10 mouse cellular contexts compared by ENCODE assay signal in genomic region chr5:145189416-145189815, GRCm38 (mm10). TPM values are rescaled to one million over a fixed set of nuclear protein-coding genes. Genes with fewer than 3 reads are reported as not detected.
DNase-seq lines count a peak whose midpoint lies in the region; ATAC-seq and TF ChIP-seq lines count a peak whose summit lies in the region.
"Had no signal": no experiment of that assay in that cellular context is flagged by ENCODE, and none has a peak within 500 bp of the region (broad histone marks: within the 10 kb centered on the region; RNA-seq: fewer than 3 reads in every experiment).

No protein-coding gene starts in this region.

- no peak for DNase-seq in heart, adult 9 months (ENCODE audit: low spot score in 2 of 2)
- no peak for DNase-seq in midbrain, embryonic 14.5 days
- DNase-seq in midbrain, postnatal 0 days (ENCODE audit: low spot score): no peak
- DNase-seq in induced T-regulatory cell, adult 2 months (ENCODE audit: low read depth): peak; percentile 63
- no peak for DNase-seq in liver, postnatal 0 days
- DNase-seq in left cerebral cortex, postnatal 10 days (ENCODE audit: extremely low spot score in 1 of 2, low spot score in 2 of 2): no peak
- no peak for DNase-seq in right cerebral cortex, postnatal 25 days
- DNase-seq: cerebellum, postnatal 36 days; kidney, postnatal 25 days had no signal

- peak; percentile 66 for ATAC-seq in heart, embryonic 12.5 days (ENCODE audit: insufficient number of reproducible peaks, low FRiP score)
- ATAC-seq in midbrain, embryonic 14.5 days (ENCODE audit: low FRiP score, low TSS enrichment): no peak
- ATAC-seq in midbrain, postnatal 0 days (ENCODE audit: low FRiP score): no peak
- ATAC-seq in liver, postnatal 0 days: no peak

- intact Hi-C loops in left cerebral cortex, postnatal 10 days (cut with DNase I): no loop called here

- peak overlapping the region; percentile 85; the same call in 1 of the 2 replicates for H3K4me3 ChIP-seq in heart, embryonic 12.5 days
- H3K4me3 ChIP-seq in midbrain, embryonic 14.5 days (replicated peaks; ENCODE audit: low read depth, low read length): no peak overlapping the region
- no peak overlapping the region for H3K4me3 ChIP-seq in midbrain, postnatal 0 days (ENCODE audit: low read depth, low read length)
- H3K4me3 ChIP-seq in liver, postnatal 0 days (ENCODE audit: low read depth, low read length): no peak overlapping the region

- no peaks in the 10 kb centered on the region for H3K9me3 ChIP-seq in heart, embryonic 12.5 days (replicated peaks)
- no peaks in the 10 kb centered on the region for H3K9me3 ChIP-seq in midbrain, embryonic 14.5 days (ENCODE audit: control insufficient read depth, low read length)
- H3K9me3 ChIP-seq in midbrain, postnatal 0 days (ENCODE audit: low read length): no peaks in the 10 kb centered on the region
- H3K9me3 ChIP-seq in liver, postnatal 0 days (ENCODE audit: low read length): no peaks in the 10 kb centered on the region

- H3K36me3 ChIP-seq in heart, embryonic 12.5 days: peaks cover 53% of the 10 kb centered on the region
- peaks cover 39% of the 10 kb centered on the region for H3K36me3 ChIP-seq in midbrain, embryonic 14.5 days (ENCODE audit: control insufficient read depth, insufficient read depth, low read length)
- peaks cover 39% of the 10 kb centered on the region for H3K36me3 ChIP-seq in midbrain, postnatal 0 days (ENCODE audit: insufficient read depth, low read length)
- peaks cover 39% of the 10 kb centered on the region for H3K36me3 ChIP-seq in liver, postnatal 0 days (replicated peaks; ENCODE audit: insufficient read depth, low read length)

- H3K4me2 ChIP-seq in heart, embryonic 12.5 days: peak overlapping the region; percentile 90
- peak overlapping the region; percentile 88; the same call in 1 of the 2 replicates for H3K4me2 ChIP-seq in midbrain, embryonic 14.5 days (ENCODE audit: low read length)
- no peak overlapping the region for H3K4me2 ChIP-seq in midbrain, postnatal 0 days (ENCODE audit: low read depth, low read length, poor library complexity, severe bottlenecking)
- peak overlapping the region; percentile 91 for H3K4me2 ChIP-seq in liver, postnatal 0 days (ENCODE audit: low read depth, low read length)

- WGBS in heart, embryonic 12.5 days: 87% methylated on average over 6 of the region's 6 CpGs
- WGBS in midbrain, embryonic 14.5 days: 96% methylated on average over 6 of the region's 6 CpGs
- WGBS in midbrain, postnatal 0 days: 97% methylated on average over 6 of the region's 6 CpGs
- 64% methylated on average over 6 of the region's 6 CpGs for WGBS in liver, postnatal 0 days (ENCODE audit: insufficient replicate concordance)

- no peak for TF ChIP-seq CTCF in midbrain, postnatal 0 days (IDR thresholded peaks at IDR 0.05)
- no peak for TF ChIP-seq CTCF in liver, postnatal 0 days (IDR thresholded peaks at IDR 0.05; ENCODE audit: low read depth)

- no peaks in the 10 kb centered on the region for H3K27me3 ChIP-seq in heart, embryonic 12.5 days (replicated peaks)
- no peaks in the 10 kb centered on the region for H3K27me3 ChIP-seq in midbrain, embryonic 14.5 days (ENCODE audit: control insufficient read depth, insufficient read depth, low read length)
- H3K27me3 ChIP-seq in midbrain, postnatal 0 days (ENCODE audit: insufficient read depth, low read length): no peaks in the 10 kb centered on the region
- H3K27me3 ChIP-seq in liver, postnatal 0 days (ENCODE audit: insufficient read depth, low read length): no peaks in the 10 kb centered on the region

- H3K4me1 ChIP-seq in heart, embryonic 12.5 days (replicated peaks): peaks cover 19% of the 10 kb centered on the region
- H3K4me1 ChIP-seq in midbrain, embryonic 14.5 days (ENCODE audit: control insufficient read depth, insufficient read depth, low read length): peaks cover 15% of the 10 kb centered on the region
- peaks cover 9% of the 10 kb centered on the region; the same call in 1 of the 2 replicates for H3K4me1 ChIP-seq in midbrain, postnatal 0 days (ENCODE audit: insufficient read depth, low read length)
- H3K4me1 ChIP-seq in liver, postnatal 0 days (ENCODE audit: insufficient read depth): peaks cover 26% of the 10 kb centered on the region

- TF ChIP-seq EP300 in liver, postnatal 0 days (IDR thresholded peaks at IDR 0.05; ENCODE audit: low read depth): no peak

- peak overlapping the region; percentile 88 for H3K9ac ChIP-seq in heart, embryonic 12.5 days
- no peak overlapping the region for H3K9ac ChIP-seq in midbrain, embryonic 14.5 days (replicated peaks; ENCODE audit: low read length)
- no peak overlapping the region for H3K9ac ChIP-seq in midbrain, postnatal 0 days (replicated peaks; ENCODE audit: low read length, poor library complexity, severe bottlenecking)
- peak overlapping the region; percentile 94; the same call in 1 of the 2 replicates for H3K9ac ChIP-seq in liver, postnatal 0 days (replicated peaks)

- no peak overlapping the region for H3K27ac ChIP-seq in heart, embryonic 12.5 days (ENCODE audit: poor library complexity, severe bottlenecking)
- no peak overlapping the region for H3K27ac ChIP-seq in midbrain, embryonic 14.5 days (replicated peaks; ENCODE audit: low read depth, low read length)
- no peak overlapping the region for H3K27ac ChIP-seq in midbrain, postnatal 0 days (ENCODE audit: low read depth, low read length)
- H3K27ac ChIP-seq in liver, postnatal 0 days (ENCODE audit: low read depth): no peak overlapping the region

RNA-seq across cellular contexts. Expression of gene Atp5j2, which starts 2.4 kb away (rescaled TPM):
- polyA plus RNA-seq in heart, embryonic 12.5 days (2016; fragmentation: Nextera tagmentation; extraction: Ambion mirVana): 997 and 1,021 TPM in 2 replicates
- polyA plus RNA-seq in midbrain, embryonic 14.5 days (2014; fragmentation: Nextera tagmentation; extraction: Ambion mirVana): 477 and 644 TPM in 2 replicates
- total RNA-seq in midbrain, postnatal 0 days (2014; rRNA removed): 123 and 139 TPM in 2 replicates
- 634 and 667 TPM in 2 replicates for polyA plus RNA-seq in midbrain, postnatal 0 days (2015; fragmentation: Nextera tagmentation; extraction: Ambion mirVana)
- polyA plus RNA-seq in liver, postnatal 0 days (2015; fragmentation: Nextera tagmentation; extraction: Ambion mirVana): 411 and 425 TPM in 2 replicates
- 100 to 1,000 TPM; 267 to 289 TPM for total RNA-seq in left cerebral cortex, postnatal 10 days (2021)

RNA-seq across cellular contexts. Expression of gene Zkscan14, which starts 12.3 kb away (rescaled TPM):
- 6.5 and 6.6 TPM in 2 replicates for polyA plus RNA-seq in heart, embryonic 12.5 days (2016; fragmentation: Nextera tagmentation; extraction: Ambion mirVana)
- 13.9 and 16.4 TPM in 2 replicates for polyA plus RNA-seq in midbrain, embryonic 14.5 days (2014; fragmentation: Nextera tagmentation; extraction: Ambion mirVana)
- total RNA-seq in midbrain, postnatal 0 days (2014; rRNA removed): 6.6 and 11.1 TPM in 2 replicates
- polyA plus RNA-seq in midbrain, postnatal 0 days (2015; fragmentation: Nextera tagmentation; extraction: Ambion mirVana): 9.9 and 11.1 TPM in 2 replicates
- 5.0 and 5.5 TPM in 2 replicates for polyA plus RNA-seq in liver, postnatal 0 days (2015; fragmentation: Nextera tagmentation; extraction: Ambion mirVana)
- total RNA-seq in left cerebral cortex, postnatal 10 days (2021): 10 to 100 TPM in 1 of 2 experiments, 1 to 10 TPM in 1; 10.0 to 10.3 TPM

RNA-seq across cellular contexts. Expression of gene Zkscan5, which starts 14.9 kb away (rescaled TPM):
- polyA plus RNA-seq in heart, embryonic 12.5 days (2016; fragmentation: Nextera tagmentation; extraction: Ambion mirVana): 10.7 and 11.5 TPM in 2 replicates
- 13.5 and 17.9 TPM in 2 replicates for polyA plus RNA-seq in midbrain, embryonic 14.5 days (2014; fragmentation: Nextera tagmentation; extraction: Ambion mirVana)
- 17.7 and 19.4 TPM in 2 replicates for total RNA-seq in midbrain, postnatal 0 days (2014; rRNA removed)
- 12.8 and 13.3 TPM in 2 replicates for polyA plus RNA-seq in midbrain, postnatal 0 days (2015; fragmentation: Nextera tagmentation; extraction: Ambion mirVana)
- polyA plus RNA-seq in liver, postnatal 0 days (2015; fragmentation: Nextera tagmentation; extraction: Ambion mirVana): 2.8 and 3.8 TPM in 2 replicates
- total RNA-seq in left cerebral cortex, postnatal 10 days (2021): 10 to 100 TPM; 15.0 to 15.2 TPM

RNA-seq across cellular contexts. Expression of gene Cpsf4, which starts 22.4 kb away (rescaled TPM):
- 31.4 and 31.9 TPM in 2 replicates for polyA plus RNA-seq in heart, embryonic 12.5 days (2016; fragmentation: Nextera tagmentation; extraction: Ambion mirVana)
- polyA plus RNA-seq in midbrain, embryonic 14.5 days (2014; fragmentation: Nextera tagmentation; extraction: Ambion mirVana): 29.1 and 35.1 TPM in 2 replicates
- 44.4 and 47.3 TPM in 2 replicates for total RNA-seq in midbrain, postnatal 0 days (2014; rRNA removed)
- 40.1 and 40.7 TPM in 2 replicates for polyA plus RNA-seq in midbrain, postnatal 0 days (2015; fragmentation: Nextera tagmentation; extraction: Ambion mirVana)
- 18.1 and 19.3 TPM in 2 replicates for polyA plus RNA-seq in liver, postnatal 0 days (2015; fragmentation: Nextera tagmentation; extraction: Ambion mirVana)
- total RNA-seq in left cerebral cortex, postnatal 10 days (2021): 10 to 100 TPM; 29.1 to 29.2 TPM

RNA-seq across cellular contexts. Expression of gene Ptcd1, which starts 22.5 kb away (rescaled TPM):
- polyA plus RNA-seq in heart, embryonic 12.5 days (2016; fragmentation: Nextera tagmentation; extraction: Ambion mirVana): 13.1 and 14.1 TPM in 2 replicates
- polyA plus RNA-seq in midbrain, embryonic 14.5 days (2014; fragmentation: Nextera tagmentation; extraction: Ambion mirVana): 20.2 and 22.3 TPM in 2 replicates
- total RNA-seq in midbrain, postnatal 0 days (2014; rRNA removed): 27.9 and 28.5 TPM in 2 replicates
- polyA plus RNA-seq in midbrain, postnatal 0 days (2015; fragmentation: Nextera tagmentation; extraction: Ambion mirVana): 20.3 and 20.6 TPM in 2 replicates
- 4.4 and 5.5 TPM in 2 replicates for polyA plus RNA-seq in liver, postnatal 0 days (2015; fragmentation: Nextera tagmentation; extraction: Ambion mirVana)
- total RNA-seq in left cerebral cortex, postnatal 10 days (2021): 10 to 100 TPM; 14.2 to 16.1 TPM

Comparison
In these comparisons a context has a peak if more than half of its experiments do, and no peak if none do; other contexts are left out.
1. H3K9ac ChIP-seq: peak in heart, embryonic 12.5 days (single experiment) and liver, postnatal 0 days (single experiment); none in midbrain, embryonic 14.5 days (single experiment) and midbrain, postnatal 0 days (single experiment).